Mouse (Mus musculus) kidney, adult 2 months (tissue): ENCODE results near the gene Hist1h2ak.
"Not testable (repeated sequence)": the region's sequence is repeated elsewhere in the genome, so short reads cannot be mapped to it uniquely, and the experiment has no call there.

Experiments used
- CTCF ChIP-seq: fragments of 200-500 bp; conservative IDR thresholded peaks from 2 replicates; pipeline ENCODE4 v1.5.1; 2011; ENCODE audit warnings: low read depth, mild to moderate bottlenecking, control low read depth, low read length, moderate library complexity, mixed read lengths; ENCODE audit not compliant: insufficient read depth, insufficient read length
- POLR2A ChIP-seq: fragments of 200-500 bp; IDR thresholded peaks from one replicate; pipeline ENCODE4 v1.6.1; 2011; ENCODE audit warnings: low read depth, low read length, control low read depth

GRCm38 (mm10) chr13:21717397-21718357 lies 36.0 kb downstream of the Hist1h2ak start, which contains the start of gene Hist1h3h:
- not testable (repeated sequence) for TF ChIP-seq CTCF, POLR2A
